Mouse (Mus musculus) lung, postnatal 36 days (tissue): ENCODE data around the gene Tmem260.

Source experiments
- DNase-seq: peaks from one replicate; pipeline ENCODE4 v3.0.0; 2022; ENCODE audit warnings: mixed read lengths

The Tmem260 gene

GRCm38 (mm10) chr14:48482762-48483161 lies 36.8 kb downstream of the Tmem260 start:
- DNase-seq: no peak

- peak; percentile 37 for DNase-seq
Observed at GRCm38 (mm10) chr14:48493896-48494295, 48.0 kb downstream of the Tmem260 start.

- no peak for DNase-seq
Observed at GRCm38 (mm10) chr14:48502573-48502972, 56.6 kb downstream of the Tmem260 start.

GRCm38 (mm10) chr14:48503691-48504565 lies 58.0 kb downstream of the Tmem260 start:
- no peak for DNase-seq

- no peak for DNase-seq
Observed at GRCm38 (mm10) chr14:48504566-48504950, 58.6 kb downstream of the Tmem260 start.

GRCm38 (mm10) chr14:48505606-48506005 lies 59.7 kb downstream of the Tmem260 start:
- no peak for DNase-seq

- no peak for DNase-seq
Observed at GRCm38 (mm10) chr14:48507376-48507775, 61.5 kb downstream of the Tmem260 start.

- DNase-seq: no peak
Observed at GRCm38 (mm10) chr14:48509131-48509530, 63.2 kb downstream of the Tmem260 start.

GRCm38 (mm10) chr14:48513098-48513823 lies 67.3 kb downstream of the Tmem260 start:
- peak; percentile 66 for DNase-seq

GRCm38 (mm10) chr14:48513824-48514493 lies 68.0 kb downstream of the Tmem260 start:
- no peak for DNase-seq

GRCm38 (mm10) chr14:48514620-48515019 lies 68.7 kb downstream of the Tmem260 start:
- no peak for DNase-seq

GRCm38 (mm10) chr14:48515538-48515937 lies 69.6 kb downstream of the Tmem260 start:
- peak; percentile 36 for DNase-seq

GRCm38 (mm10) chr14:48523361-48523760 lies 77.4 kb downstream of the Tmem260 start:
- no peak for DNase-seq

GRCm38 (mm10) chr14:48524135-48524534 lies 78.2 kb downstream of the Tmem260 start:
- DNase-seq: peak; percentile 41

- no peak for DNase-seq
Observed at GRCm38 (mm10) chr14:48525055-48525454, 79.1 kb downstream of the Tmem260 start.

- DNase-seq: no peak
Observed at GRCm38 (mm10) chr14:48530629-48531028, 84.7 kb downstream of the Tmem260 start.

GRCm38 (mm10) chr14:48537795-48538766 lies 92.2 kb downstream of the Tmem260 start:
- no peak for DNase-seq

- no peak for DNase-seq
Observed at GRCm38 (mm10) chr14:48545166-48545565, 99.2 kb downstream of the Tmem260 start.

GRCm38 (mm10) chr14:48546009-48546408 lies 100.1 kb downstream of the Tmem260 start:
- DNase-seq: no peak

- DNase-seq: no peak
Observed at GRCm38 (mm10) chr14:48549703-48550102, 103.8 kb downstream of the Tmem260 start.

GRCm38 (mm10) chr14:48553216-48553615 lies 107.3 kb downstream of the Tmem260 start:
- DNase-seq: no peak

GRCm38 (mm10) chr14:48553754-48554153 lies 107.8 kb downstream of the Tmem260 start:
- DNase-seq: no peak
